Mouse (Mus musculus) midbrain, embryonic 14.5 days (tissue): ENCODE results near the gene Pgap3. TPM values are rescaled to one million over a fixed set of nuclear protein-coding genes. Genes with fewer than 3 reads are reported as not detected.

Experiments
- ATAC-seq: fragments of 200-750 bp; cut with Nextera tagmentation; 2 replicates; pipeline ENCODE4 v1.8.0; 2017; ENCODE audit warnings: moderate number of reproducible peaks, moderate library complexity; ENCODE audit not compliant: low FRiP score, low TSS enrichment
- DNase-seq: peaks from one replicate; pipeline ENCODE4 v3.0.0-alpha.2; 2015
- H3K27ac ChIP-seq: fragments of 300-500 bp; sonication (generic); replicated peaks from 2 replicates; pipeline ENCODE4 v1.5.1; 2014; ENCODE audit warnings: mild to moderate bottlenecking, low read depth, low read length, moderate library complexity
- H3K27me3 ChIP-seq: fragments of 300-500 bp; sonication (generic); 2 replicates; pipeline ENCODE4 v1.6.1; 2014; ENCODE audit warnings: low read length, control low read depth, mixed read lengths; ENCODE audit not compliant: control insufficient read depth, insufficient read depth
- H3K36me3 ChIP-seq: fragments of 300-500 bp; sonication (generic); 2 replicates; pipeline ENCODE4 v1.6.1; 2014; ENCODE audit warnings: low read length, control low read depth; ENCODE audit not compliant: control insufficient read depth, insufficient read depth
- H3K4me1 ChIP-seq: fragments of 300-500 bp; sonication (generic); 2 replicates; pipeline ENCODE4 v1.6.1; 2014; ENCODE audit warnings: mild to moderate bottlenecking, antibody characterized with exemption, low read length, control low read depth; ENCODE audit not compliant: control insufficient read depth, insufficient read depth
- H3K4me2 ChIP-seq: fragments of 300-500 bp; sonication (generic); 2 replicates; pipeline ENCODE4 v1.6.1; 2014; ENCODE audit warnings: mild to moderate bottlenecking, low read length, moderate library complexity
- H3K4me3 ChIP-seq: fragments of 300-500 bp; sonication (generic); replicated peaks from 2 replicates; pipeline ENCODE4 v1.5.1; 2014; ENCODE audit warnings: low read depth, low read length
- H3K9ac ChIP-seq: fragments of 300-500 bp; sonication (generic); replicated peaks from 2 replicates; pipeline ENCODE4 v1.6.1; 2014; ENCODE audit warnings: mild to moderate bottlenecking, low read length, moderate library complexity
- H3K9me3 ChIP-seq: fragments of 300-500 bp; sonication (generic); 2 replicates; pipeline ENCODE4 v1.6.1; 2016; ENCODE audit warnings: low read length, control low read depth, mixed read lengths; ENCODE audit not compliant: control insufficient read depth
- WGBS: fragments of 180-500 bp; shearing (Covaris S2); extraction: QIAGEN DNeasy Blood & Tissue Kit; methylation state at CpG from one replicate; pipeline ENCODE4 v1.1.7; 2014; 5-methylcytosine and 5-hydroxymethylcytosine counted together
- polyA plus RNA-seq: library from polyadenylated mRNA; unstranded; fragments of >200 nt; fragmentation: Nextera tagmentation; extraction: Ambion mirVana; gene quantifications from 2 replicates; pipeline ENCODE4 v1.2.1, GENCODE M21; 2014

The Pgap3 gene
- polyA plus RNA-seq: 6.4 and 6.9 TPM in 2 replicates

DNA sequence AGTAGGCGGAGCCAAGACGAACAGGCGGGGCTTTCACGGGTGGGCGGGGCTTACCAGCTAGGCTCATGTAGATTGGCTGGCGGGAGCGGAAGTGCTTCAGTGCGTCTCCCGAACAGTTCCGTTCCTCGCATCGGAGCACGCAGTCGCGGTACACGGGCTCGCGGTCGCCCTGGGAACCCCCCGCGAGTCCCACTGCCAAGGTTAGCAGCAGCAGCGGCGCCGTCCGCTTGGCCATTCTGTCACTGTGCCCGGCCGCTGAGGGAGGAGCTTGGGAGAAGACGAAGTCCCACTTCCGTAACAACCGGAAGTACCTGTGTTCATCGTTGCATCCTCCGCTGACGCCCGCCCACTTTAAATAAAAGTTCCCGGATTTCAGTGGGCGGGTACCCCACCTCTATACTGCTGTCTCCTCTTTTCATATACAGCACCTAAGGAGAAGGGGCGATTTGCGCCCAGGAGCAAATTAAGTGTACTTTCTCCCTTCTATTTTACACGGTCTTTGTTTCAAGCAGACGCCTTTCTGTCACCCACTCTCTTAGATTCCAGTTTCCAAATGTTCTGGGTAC, at the start of gene Pgap3:
Gene Pgap3, minus strand, starts transcription at position 330 of the 566 bp plus-strand sequence.
- Histone ChIP-seq H3K36me3 (no peaks in the 10 kb centered on the region), H3K27me3 (no peaks in the 10 kb centered on the region), H3K4me3 (peak within 1 kb of the TSS; percentile 54), H3K9ac (peak within 1 kb of the TSS; percentile 58), H3K4me1 (peaks cover 13% of the 10 kb centered on the region), H3K4me2 (peak within 1 kb of the TSS; percentile 58), H3K27ac (peak within 1 kb of the TSS; percentile 94), H3K9me3 (no peaks in the 10 kb centered on the region)
- DNase-seq (peak; percentile 94), ATAC-seq (peak; percentile 91)
- WGBS: under 1% methylated on average over 40 of the region's 40 CpGs

DNA sequence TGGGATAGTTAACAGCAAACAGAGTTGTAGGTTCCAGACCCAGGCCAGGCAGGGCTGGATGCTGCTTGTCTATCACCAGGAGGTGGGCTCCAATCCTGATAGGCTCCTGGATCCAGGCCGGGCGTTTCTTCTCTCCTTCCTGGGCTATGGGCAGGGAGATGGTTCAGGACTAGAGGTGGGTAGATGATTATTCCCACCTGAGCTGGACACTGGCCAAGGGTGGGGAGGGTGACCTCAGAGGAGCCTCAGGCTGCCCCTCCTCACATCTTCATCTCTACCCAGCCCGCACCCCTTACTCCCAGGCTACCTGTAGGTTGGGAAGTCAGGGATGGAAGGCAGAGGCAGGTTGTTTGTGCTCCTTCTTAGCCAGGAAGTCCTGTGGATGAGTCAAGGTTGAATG, 49.1 kb upstream of the Pgap3 start:
- H3K27me3 ChIP-seq: peaks cover 23% of the 10 kb centered on the region
- no peaks in the 10 kb centered on the region for H3K36me3 ChIP-seq
- no peak overlapping the region for H3K9ac ChIP-seq
- no peaks in the 10 kb centered on the region for H3K9me3 ChIP-seq
- DNase-seq (no peak), ATAC-seq (no peak)
- no peak overlapping the region for H3K4me2 ChIP-seq
- H3K4me3 ChIP-seq: no peak overlapping the region
- H3K4me1 ChIP-seq: no peaks in the 10 kb centered on the region
- H3K27ac ChIP-seq: no peak overlapping the region
- WGBS: 86% methylated on average over 3 of the region's 3 CpGs

DNA sequence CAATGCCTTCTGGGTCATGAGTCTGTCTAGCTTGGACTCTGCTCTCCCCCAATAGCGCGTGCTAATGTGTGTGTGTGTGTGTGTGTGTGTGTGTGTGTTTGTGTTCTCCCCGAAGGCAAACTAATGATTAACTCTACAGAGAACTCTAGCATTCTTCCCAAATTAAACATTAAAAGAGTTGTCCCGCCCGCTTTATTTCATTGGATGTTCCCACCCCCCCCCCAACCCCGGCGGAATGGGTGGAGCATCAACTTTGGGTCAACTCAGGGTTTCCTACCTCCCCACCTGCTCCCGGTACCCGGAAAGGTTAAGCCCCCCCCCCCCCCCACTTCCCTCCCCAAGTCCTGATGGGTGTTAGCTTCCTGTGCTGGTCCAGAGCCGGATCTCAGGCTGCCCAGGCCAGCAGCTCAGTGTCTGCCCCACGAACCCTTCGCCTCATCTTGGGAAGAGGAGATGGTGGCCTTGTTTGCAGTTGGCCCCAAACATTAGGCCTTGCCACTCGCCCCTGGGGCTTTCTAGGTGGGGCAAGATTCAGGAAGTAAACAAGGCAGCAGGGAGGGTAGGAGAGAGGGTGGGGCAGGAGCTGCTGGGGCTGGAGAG, 48.0 kb upstream of the Pgap3 start:
- 45% methylated on average over 13 of the region's 13 CpGs for WGBS
- H3K9me3 ChIP-seq: no peaks in the 10 kb centered on the region
- DNase-seq: no peak
- H3K9ac ChIP-seq: no peak overlapping the region
- H3K4me2 ChIP-seq: no peak overlapping the region
- H3K4me3 ChIP-seq: no peak overlapping the region
- H3K4me1 ChIP-seq: no peaks in the 10 kb centered on the region
- no peak for ATAC-seq
- H3K27me3 ChIP-seq: peaks cover 23% of the 10 kb centered on the region
- no peak overlapping the region for H3K27ac ChIP-seq
- H3K36me3 ChIP-seq: no peaks in the 10 kb centered on the region

DNA sequence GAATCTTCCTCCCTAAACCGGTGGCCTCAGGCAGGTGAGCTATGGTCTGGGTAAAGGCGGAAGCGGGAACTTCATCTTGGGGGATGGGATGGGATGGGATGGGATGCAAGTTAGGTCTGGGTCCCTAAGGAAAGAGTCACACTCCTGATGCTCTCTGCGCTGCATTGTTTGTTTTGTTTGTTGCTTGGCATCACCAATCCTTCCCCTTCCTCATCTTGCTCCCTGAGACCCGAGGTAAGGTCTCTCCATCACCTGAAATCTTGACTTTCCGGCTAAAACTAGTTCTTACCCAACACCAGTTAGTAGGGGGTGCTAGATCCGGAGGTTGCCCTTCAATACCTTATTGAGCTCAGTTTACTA, 47.2 kb upstream of the Pgap3 start:
- DNase-seq (no peak), ATAC-seq (no peak)
- Histone ChIP-seq H3K4me3 (no peak overlapping the region), H3K9ac (no peak overlapping the region), H3K9me3 (no peaks in the 10 kb centered on the region), H3K36me3 (no peaks in the 10 kb centered on the region), H3K27ac (no peak overlapping the region), H3K4me2 (peak overlapping the region; percentile 21; the same call in 1 of the 2 replicates), H3K27me3 (peaks cover 23% of the 10 kb centered on the region), H3K4me1 (no peaks in the 10 kb centered on the region)
- WGBS: 13% methylated on average over 7 of the region's 7 CpGs

DNA sequence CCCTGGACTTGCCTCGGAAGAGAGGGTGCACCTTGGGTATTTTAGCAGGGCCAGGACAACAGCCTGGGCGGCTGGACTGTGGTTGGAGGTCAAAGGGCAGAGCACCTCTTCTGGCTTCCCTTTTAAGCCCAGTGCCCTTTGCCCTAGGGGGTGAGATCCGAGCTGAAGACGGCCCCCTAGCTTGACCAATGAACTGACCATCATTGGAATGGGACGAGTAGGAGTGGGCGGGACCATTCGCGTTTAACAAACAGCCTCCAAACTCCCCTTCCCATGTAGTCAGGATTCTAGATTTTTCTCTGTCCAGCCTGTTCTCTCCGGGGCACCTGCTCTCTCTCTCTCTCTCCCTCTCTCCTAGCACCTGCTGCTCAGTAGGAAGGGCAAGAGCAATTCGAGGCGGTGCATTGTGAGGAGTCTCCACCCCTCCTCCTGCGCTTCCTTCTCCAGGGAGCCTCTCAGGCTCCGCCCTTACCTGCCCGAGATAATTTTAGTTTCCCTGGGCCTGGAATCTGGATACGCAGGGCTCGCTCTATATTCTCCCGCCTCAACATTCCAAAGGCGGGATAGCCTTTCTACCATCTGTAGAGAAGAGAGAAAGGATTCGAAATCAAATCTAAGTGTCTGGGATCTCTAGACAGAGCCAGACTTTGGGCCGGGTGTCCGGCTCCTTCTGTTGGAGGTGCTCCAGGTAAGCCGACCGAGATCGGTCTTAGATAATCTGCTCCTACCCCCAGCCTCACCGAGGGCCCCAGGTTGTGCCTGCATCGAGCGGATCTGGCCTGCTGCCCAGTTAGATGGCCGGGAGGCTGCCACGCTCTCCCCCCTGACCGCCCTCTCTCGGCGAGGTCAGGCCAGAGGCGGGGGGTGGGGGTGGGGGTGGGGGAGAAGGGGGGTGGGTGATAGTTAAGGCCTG, 46.5 kb upstream of the Pgap3 start:
- H3K4me2 ChIP-seq: peak overlapping the region; percentile 21; the same call in 1 of the 2 replicates
- 3% methylated on average over 33 of the region's 33 CpGs for WGBS
- no peaks in the 10 kb centered on the region for H3K36me3 ChIP-seq
- no peak overlapping the region for H3K4me3 ChIP-seq
- no peak overlapping the region for H3K9ac ChIP-seq
- no peak for ATAC-seq
- no peak for DNase-seq
- no peaks in the 10 kb centered on the region for H3K4me1 ChIP-seq
- no peaks in the 10 kb centered on the region for H3K9me3 ChIP-seq
- H3K27me3 ChIP-seq: peaks cover 23% of the 10 kb centered on the region
- H3K27ac ChIP-seq: no peak overlapping the region

DNA sequence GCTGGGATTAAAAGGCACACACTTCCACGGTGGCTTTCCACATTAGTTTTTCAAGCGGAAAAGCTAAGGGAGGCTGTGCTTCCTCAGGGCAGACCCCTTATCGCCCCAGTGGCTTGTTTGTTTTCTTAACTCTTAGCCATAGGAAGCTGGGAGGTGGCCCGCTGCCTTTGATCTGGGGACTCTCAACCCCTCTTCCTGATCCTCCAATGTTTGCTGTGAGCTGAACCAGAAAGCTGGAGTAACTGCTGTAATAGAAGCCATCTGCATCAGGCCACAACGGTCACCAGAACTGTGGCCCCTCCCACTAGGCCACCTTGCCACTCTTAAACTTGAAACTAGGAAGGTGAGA, 45.9 kb upstream of the Pgap3 start, which contains the start of gene Grb7:
Gene Grb7, plus strand, starts transcription at position 182 of the 349 bp plus-strand sequence.
- no peaks in the 10 kb centered on the region for H3K9me3 ChIP-seq
- H3K9ac ChIP-seq: no peak within 1 kb of the TSS
- WGBS: 9% methylated on average over 5 of the region's 5 CpGs
- H3K4me2 ChIP-seq: peak within 1 kb of the TSS; percentile 21; the same call in 1 of the 2 replicates
- ATAC-seq: no peak
- no peak within 1 kb of the TSS for H3K4me3 ChIP-seq
- H3K27me3 ChIP-seq: peaks cover 23% of the 10 kb centered on the region
- no peak for DNase-seq
- H3K4me1 ChIP-seq: no peaks in the 10 kb centered on the region
- no peaks in the 10 kb centered on the region for H3K36me3 ChIP-seq
- no peak within 1 kb of the TSS for H3K27ac ChIP-seq

DNA sequence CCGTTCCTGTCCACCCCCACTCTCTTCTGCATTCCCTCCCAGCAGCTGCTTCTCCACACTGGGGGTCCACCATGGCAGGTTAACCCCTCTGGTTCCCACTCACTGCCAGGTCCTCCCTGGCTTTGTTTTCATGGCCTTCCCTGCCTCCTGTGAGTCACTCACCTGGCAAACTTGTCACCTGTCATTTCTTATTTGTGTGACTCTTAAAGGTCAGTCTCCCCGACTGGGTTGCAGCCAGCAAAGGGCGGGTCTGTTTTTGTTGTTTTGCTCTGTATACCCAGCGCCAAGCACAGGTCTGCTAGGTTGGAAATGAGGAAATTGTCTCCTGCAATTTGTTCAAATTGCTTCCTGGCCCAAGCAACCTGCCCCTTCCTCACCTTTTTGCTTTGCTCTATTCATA, 45.4 kb upstream of the Pgap3 start:
- 65% methylated on average over 4 of the region's 4 CpGs for WGBS
- DNase-seq: no peak
- Histone ChIP-seq H3K4me3 (no peak overlapping the region), H3K4me1 (no peaks in the 10 kb centered on the region), H3K27me3 (peaks cover 23% of the 10 kb centered on the region), H3K27ac (no peak overlapping the region), H3K9me3 (no peaks in the 10 kb centered on the region), H3K9ac (no peak overlapping the region), H3K4me2 (no peak overlapping the region), H3K36me3 (no peaks in the 10 kb centered on the region)
- no peak for ATAC-seq

DNA sequence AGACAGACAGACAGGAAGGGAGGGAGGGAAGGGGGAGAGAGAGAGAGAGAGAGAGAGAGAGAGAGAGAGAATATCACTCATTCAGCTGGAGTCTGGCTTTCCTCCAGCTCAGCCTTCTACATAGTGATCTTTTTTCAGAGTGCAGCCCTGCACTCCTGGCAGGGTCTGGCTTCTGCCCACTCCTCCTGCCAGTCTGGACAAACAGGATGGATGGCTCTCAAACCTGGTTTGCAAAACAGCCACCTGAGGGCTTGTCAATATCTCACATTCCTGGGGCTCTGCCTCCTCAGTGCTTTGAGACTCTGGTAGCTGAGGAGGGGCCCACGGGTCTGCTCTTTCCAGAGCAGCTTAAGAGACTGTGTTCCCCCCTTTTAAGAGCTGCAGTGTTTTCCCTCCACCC, 44.9 kb upstream of the Pgap3 start:
- DNase-seq (no peak), ATAC-seq (no peak)
- Histone ChIP-seq H3K4me1 (no peaks in the 10 kb centered on the region), H3K9me3 (no peaks in the 10 kb centered on the region), H3K36me3 (no peaks in the 10 kb centered on the region), H3K27me3 (peaks cover 23% of the 10 kb centered on the region), H3K4me3 (no peak overlapping the region), H3K4me2 (no peak overlapping the region), H3K9ac (no peak overlapping the region), H3K27ac (no peak overlapping the region)
- whole genome bisulfite sequencing: 59% methylated on average over 1 of the region's 1 CpGs
